Mouse (Mus musculus): ENCODE measurements around the gene Mid1. TPM values are rescaled to one million over a fixed set of nuclear protein-coding genes. Genes with fewer than 3 reads are reported as not detected.

Gene Mid1
- total RNA-seq, 2 experiments from 2014 or later = 21.7 to 22.5 TPM

DNA sequence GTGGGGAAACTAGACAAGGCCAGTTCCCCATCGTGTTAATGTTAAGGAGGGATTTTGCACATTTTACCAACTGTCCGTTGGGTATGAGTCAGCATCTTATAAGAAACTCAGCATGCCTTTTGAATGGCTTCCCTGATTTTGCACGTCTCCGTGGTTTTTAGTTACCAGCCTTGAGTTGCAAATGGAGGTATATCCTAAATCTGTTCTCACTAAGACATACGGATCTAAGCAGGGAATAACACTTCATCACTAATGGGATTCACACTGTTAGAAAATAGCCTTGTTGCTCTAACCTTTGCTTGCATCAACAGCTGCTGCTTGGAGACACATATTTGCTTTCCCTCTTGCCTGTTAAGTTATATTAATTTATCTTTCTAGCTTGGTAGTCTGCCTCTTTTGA, 126.3 kb downstream of the Mid1 start:
- DNase-seq (ENCODE audit: low spot score in 2 of 2) = no peak

DNA sequence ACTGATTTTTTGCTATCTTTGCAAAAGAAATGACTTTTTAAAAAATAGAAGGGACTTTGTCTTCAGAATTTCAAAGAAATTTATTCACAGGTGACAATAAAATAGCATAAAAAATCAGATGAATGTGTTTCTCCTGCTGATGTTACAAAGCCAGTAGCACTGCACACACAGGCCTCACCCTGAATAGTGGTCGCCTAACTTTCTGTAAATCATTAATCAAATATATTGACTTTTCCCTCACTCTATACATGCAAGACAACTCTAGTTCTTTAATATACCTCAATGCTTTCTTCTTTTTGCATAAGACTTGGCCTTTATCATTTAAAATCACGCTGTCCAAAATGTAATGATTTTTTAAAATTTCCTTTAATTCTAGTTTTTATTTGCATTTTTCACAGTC, 126.8 kb downstream of the Mid1 start:
- DNase-seq (ENCODE audit: low spot score in 2 of 2) = no peak

DNA sequence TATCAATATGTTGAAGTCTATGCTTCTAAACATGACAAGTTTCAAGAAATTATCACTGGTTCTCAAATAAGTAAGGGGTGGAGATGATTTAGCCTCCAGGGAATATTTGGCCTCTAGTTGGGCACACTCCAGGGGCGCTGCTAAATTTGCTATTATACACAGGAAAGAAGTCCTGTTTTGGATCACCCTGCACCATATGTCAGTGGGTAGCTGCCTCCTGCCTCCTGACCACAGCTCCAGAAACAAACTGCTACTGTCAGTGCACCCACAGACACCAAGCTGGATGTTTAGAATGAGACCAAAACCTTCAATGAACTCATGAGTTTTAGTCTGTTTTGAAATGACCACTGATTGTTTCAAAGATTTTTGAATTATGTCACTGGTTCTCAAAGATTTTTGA, 128.7 kb downstream of the Mid1 start:
- DNase-seq (ENCODE audit: low spot score in 2 of 2) = no peak

DNA sequence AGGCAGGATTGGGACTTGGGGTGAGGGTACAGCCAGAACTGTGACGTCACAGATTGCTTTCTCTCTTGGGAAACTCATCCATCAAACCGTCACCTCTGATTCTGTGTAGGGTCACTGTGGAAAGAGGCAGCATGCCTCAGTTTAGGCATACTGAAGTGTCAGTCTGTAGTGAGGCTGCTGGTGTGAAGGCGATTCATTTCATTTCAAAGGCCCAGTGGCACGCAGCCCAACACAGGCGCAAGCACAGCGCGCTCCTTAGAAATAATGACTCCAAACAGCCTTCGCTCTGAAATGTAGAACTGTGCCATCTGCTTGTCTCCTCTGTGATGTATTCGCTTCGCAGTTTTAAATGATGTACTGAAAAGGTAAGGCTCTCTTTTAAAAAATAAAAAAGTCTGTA, 141.9 kb downstream of the Mid1 start:
- DNase-seq (ENCODE audit: low spot score in 2 of 2) = no peak

DNA sequence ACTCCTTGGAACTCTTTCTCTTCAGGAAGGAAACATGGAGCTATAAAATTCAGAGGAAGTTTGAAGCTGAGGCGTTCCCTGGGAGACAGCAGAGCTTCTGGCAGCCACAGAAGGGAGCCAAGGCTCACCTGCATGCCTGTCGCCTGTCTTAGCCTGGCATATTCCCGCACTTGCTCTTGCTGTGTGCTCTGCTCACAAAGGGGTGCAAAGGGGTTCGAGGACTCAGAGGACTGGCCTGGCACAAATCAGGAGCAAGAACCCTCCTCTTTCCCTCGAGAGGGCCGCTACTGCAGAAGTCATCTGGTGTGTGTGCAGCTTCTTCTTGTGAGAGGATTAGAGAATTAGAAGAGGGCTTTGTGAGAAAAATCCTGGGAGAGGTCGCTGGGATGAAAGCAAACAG, 142.7 kb downstream of the Mid1 start:
- DNase-seq (ENCODE audit: low spot score in 2 of 2) = no peak

DNA sequence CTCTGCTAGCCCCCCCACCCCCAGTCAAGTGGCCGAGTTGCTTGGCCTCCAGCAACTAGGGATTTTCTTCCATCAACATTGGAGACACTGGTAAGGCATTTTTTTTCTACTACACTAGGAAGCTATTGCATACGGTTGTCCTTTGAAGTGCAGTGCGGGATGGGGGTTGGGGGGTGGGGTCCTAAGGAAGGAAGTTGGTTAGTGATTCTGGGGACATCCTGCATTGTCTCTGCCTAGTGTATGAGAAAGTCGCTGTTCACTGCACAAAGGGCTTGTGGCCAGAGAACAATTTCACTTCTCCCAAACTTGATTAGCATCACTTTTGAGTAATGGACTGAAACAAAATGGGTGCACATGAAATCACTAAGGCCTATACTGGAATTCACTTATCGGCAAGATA, 143.1 kb downstream of the Mid1 start:
- DNase-seq (ENCODE audit: low spot score in 2 of 2) = no peak

DNA sequence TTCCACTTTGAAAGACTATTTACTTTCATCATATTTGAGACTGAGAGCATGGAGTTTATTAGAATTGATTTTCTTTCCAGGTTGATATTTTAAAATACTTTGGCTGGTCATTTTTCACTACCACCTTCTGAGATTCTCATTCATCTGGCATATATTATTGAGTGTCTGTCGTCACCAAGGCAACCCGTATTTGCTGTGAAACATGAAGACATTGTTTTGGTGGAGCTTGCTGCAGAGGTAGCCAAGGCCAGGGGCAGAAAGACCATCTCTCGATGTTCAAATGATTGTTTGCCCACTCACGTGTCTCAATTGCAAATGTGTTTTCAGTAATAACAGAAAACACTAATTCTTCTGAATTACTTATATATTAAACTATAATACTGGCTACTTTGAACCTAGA, 145.1 kb downstream of the Mid1 start:
- no peak for DNase-seq (ENCODE audit: low spot score in 2 of 2)

DNA sequence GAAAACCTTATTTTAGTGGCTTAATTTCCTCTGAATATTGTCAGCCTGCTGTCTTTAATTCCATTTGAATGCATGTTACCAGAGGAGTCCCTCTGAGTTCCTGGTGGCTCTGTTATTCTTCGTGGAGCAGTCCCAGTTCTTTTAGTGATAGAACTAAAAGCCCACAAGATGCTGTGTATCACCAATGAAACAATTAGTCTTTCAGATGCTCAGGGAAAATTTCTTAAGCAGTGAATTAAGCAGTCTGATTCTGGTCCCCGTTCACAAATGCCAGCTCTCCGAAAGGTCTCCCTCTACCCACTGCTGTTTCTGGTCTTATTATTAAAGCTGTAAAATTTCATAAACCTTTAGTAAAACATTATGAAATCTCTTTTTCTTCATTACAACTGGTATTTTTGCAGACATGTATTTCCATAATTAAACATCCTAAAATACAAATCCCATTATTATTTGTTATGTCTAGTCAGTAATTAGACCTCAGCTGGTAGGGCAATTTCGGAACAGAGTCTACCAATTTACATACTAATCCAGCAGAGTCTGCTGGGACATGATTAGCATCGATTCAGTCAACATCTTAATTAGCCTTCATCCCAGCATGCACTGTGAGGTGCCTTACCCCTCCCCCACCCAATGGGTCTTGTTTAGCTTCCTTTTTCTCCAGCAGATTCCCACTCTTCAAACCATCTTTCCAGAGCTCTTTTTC, 153.1 kb downstream of the Mid1 start:
- no peak for DNase-seq (ENCODE audit: low spot score in 2 of 2)

DNA sequence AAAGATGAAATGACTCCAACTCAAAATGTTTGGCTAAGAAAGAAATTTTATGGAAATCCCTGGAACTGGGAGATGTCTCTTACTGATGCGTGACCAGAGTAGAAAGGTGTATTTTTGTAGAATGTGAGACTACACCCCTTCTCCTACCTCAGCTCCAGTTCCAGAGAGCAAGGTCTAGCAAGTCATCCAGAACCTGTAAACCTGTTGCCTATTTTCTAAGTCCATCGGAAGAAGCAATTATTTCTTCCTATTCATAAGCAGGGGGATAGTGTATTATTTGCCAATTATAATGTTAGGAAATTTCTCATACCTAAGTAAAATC, 153.6 kb downstream of the Mid1 start:
- no peak for DNase-seq (ENCODE audit: low spot score in 2 of 2)

DNA sequence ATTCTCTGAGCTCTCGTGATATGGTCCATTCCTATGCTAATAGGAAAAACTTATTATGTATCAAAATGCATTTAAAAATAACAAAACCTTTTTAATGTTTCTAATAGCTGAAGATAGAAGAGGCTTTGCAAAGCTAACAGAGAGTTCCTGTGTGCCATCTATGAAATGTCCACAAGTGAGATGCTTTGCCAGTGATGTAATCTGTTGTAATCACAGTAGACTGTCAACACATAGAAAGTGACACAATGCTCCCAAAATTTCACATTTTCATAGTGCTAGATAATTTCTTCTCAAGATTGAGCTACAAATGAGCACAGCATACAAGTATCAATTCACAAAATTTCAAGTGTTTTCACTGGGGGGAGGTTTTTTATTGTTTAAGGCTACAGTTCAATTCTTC, 158.3 kb downstream of the Mid1 start:
- no peak for DNase-seq (ENCODE audit: low spot score in 2 of 2)

DNA sequence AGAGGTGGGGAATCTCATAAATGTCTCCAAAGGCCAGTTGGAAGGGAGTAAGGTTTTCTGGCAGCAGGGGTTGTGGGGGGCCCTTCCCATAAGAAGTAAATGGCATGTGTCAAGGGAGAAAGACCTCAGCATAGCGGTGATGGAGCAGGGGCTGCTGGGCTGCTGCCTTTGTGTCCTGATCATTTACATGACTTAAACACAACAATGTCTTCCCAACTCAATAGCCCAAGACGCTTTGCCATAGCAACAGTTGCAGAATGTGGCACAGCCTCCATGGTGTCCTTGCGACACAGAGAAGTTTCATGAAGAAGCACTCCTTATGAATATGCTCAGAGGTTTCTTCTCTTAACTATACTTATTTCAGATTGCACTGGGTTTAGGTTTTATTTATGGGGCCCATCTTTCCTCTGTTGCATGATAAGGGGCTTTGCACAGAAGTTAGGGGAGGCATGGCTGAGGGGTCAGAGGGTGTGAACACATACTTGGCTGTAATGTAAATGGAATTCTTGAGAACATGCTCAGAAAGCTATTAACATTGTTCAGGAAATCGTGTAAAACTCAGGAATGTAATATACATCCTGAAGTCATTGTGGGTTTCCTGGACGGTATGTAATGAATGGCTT, 159.3 kb downstream of the Mid1 start:
- DNase-seq (ENCODE audit: low spot score in 2 of 2) = no peak

DNA sequence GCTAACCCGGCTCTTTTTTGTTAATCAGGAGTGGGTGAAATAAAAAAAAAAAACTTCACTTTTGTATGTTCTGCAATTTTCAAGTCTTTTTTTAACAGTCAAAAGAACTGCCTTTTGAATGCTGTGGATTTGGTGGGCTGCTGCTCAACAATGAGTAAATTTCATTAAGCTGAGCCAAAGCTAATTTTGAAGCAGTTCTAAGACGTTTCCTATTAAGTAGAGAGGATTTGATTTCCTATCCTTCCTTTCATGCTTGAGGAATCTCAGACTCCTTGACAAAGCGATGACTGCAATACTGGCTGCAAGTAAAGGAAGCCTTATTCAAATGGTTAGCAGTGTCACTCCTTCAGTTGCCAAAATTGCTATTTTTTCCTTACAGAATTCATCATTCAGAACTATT, 161.2 kb downstream of the Mid1 start:
- no peak for DNase-seq (ENCODE audit: low spot score in 2 of 2)

DNA sequence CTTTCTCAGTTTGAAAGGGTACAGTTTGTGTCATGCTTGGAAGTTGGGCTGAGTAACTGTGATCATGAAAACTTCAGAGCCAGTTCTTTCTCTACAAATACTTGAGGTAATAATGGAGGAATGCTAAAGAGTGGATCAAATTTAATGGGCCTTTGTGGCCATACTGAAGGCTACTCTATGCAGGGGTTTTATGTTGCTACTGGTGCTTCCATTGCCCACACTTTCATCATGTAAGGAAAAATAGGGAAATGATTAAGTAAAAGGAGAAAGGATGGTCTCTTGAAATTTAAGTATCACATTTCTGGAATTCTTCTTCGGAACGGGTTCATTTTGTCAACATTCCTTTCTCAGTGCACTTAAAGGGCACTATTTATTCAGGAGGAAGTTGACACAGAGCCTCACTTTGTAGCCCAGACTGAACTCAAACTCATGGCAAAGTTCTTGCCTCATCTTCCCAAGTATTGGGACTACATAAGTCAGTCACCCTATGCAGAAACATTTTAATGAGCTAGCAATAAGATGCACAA, 176.3 kb downstream of the Mid1 start:
- DNase-seq (ENCODE audit: low spot score in 2 of 2) = no peak

DNA sequence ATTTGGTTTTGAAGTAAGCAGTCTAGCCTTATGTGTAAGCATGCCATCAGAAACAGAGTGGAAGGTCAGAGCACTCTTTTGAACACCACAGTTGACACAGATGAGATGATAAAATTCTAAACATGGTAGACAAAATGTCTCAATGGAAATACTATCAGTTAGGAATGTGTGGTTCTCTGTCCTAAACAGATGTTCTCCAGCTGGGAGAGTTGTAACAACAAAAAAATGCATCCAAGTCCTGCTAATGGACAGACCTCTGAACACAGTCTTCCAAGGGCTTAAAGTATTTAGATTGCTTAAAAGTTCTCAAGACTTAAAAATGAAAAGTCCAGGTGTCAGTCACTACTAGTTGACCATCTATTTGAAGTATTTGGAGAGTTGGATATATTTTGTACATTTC, 177.4 kb downstream of the Mid1 start:
- no peak for DNase-seq (ENCODE audit: low spot score in 2 of 2)

DNA sequence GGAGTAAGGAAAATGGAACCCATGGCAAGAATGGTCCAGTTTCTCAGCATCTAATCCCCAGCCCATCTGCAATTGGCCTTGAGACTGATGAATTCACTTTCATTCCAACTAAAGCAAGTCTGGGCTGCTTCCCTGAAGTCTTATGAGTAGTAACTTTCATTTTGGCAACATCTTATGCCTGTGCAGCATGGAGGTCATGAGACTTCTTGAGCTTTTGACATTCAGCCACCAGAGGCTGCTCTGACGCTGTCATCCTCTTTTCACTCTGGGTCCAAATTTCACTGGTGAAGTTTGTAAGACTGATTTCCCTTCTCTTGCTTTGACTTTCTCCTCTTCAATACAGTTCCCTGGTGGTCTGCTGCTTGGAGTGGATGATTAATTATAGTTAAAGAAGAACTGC, 177.8 kb downstream of the Mid1 start:
- DNase-seq (ENCODE audit: low spot score in 2 of 2) = peak in 1 of 2 experiments; percentile 26

DNA sequence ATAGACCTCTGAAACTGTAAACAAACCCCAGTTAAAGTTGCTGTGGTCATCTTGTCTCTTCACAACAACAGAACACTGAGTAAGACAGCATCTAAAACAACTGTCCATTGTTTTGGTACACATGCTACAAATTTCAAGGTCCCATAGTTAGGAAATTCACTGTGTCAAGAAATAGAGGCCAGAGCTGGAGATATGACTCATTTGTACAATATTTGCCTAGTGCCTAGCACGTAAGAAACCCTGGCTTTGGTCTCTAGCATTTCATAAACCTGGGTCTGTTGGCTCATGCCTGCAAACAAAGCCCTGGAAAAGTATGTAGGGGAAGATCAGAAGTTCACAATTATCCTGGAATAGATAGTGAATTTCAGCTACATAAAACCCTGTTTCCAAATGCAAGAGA, 178.8 kb downstream of the Mid1 start:
- no peak for DNase-seq (ENCODE audit: low spot score in 2 of 2)

DNA sequence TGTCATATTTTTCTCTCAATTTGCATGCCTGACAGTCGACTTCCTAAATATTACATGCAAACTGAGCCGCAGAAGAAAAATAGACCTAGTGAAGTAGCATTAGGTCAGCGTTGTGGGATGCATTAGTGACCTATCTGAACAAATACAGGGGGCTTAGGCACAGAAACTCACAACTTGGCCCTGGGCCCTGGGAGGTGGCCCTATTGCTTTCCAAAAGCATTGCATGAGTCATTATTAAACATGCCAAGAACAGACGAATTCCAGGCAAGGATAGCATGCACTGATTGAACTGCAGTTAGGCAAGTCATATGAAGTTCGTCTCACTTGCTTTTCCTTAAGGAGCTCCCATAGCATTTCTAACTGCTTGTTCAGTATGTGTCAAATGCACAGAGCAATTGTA, 183.2 kb downstream of the Mid1 start:
- DNase-seq (ENCODE audit: low spot score in 2 of 2) = peak in 1 of 2 experiments; percentile 53

DNA sequence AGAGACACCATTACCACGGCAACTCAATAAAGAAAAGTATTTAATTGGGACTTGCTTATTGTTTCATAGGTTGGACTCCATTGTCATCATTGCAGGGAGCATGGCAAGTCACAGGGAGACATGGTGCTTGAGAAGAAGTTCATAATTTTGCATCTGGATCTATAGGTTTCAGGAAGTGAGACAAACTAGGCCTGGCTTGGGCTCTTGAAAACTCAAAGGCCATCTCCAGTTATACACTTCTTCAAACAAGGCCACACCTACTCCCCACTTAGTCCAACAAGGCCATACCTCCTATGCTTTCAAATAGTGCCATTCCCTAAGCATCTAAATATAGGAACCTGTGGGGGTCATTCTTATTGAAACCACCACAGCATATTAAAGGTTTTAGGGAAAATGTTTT, 189.5 kb downstream of the Mid1 start:
- no peak for DNase-seq (ENCODE audit: low spot score in 2 of 2)

DNA sequence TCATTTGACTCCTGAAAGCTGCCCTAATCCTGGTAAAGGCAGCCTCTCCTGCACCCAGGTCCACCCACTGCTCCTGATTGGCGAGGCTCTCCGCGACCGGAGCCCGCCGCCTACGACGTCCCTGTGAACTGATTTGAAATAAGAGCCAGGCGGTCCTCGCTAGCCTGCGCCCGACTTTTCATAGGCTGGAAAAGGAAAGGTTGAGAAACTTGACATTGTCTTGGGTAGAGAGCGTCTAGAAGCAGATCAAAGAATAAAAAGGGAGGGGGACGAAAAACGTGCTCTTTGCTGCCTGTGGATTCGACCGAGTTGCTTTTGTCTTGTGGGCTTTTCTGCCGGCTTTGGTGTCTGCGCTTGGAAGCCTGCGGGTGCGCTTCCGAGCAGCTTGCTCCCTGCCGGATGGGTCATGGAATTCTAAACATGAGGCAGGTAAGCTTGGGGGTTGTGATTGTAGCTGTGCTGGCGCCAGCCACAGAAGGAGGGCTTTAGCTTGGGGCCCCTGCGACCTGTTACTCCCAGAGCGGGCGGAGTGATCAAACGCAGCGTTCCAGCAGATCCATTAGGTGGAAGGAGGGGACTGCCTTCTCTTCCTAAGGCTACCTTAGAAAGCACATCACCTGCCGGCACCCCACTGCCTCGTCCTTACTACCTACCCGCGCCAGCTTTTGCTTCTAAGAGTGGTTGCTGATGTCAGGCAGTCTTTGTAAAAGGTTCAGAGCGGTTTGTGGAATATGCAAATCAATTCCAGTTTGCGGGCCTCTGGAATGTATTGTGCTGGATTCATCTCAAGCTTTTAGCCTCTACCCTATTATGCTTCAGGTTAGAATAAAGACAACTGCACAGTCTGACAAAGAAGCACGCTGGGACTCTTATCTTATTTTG, 194.7 kb downstream of the Mid1 start:
- peak; percentile 37 to 82 for DNase-seq (ENCODE audit: low spot score in 2 of 2)

DNA sequence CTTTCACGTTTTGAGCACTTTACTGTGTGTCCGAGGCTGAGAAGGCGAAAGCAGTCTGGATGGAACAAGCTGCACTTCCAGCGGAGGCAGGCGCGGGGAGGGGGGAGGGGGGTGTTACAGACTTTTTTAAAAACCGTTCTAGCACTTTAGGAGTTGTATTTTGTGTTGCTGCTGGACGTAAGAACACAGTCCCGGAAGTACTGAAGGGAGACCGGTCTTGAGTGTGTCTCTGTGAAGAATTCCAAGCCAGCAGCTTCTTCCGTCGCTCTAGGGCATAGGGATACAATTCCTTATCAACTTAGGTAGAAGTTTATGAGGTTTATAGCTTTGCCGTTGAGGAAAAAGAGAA, 195.3 kb downstream of the Mid1 start:
- no peak for DNase-seq (ENCODE audit: low spot score in 2 of 2)

DNA sequence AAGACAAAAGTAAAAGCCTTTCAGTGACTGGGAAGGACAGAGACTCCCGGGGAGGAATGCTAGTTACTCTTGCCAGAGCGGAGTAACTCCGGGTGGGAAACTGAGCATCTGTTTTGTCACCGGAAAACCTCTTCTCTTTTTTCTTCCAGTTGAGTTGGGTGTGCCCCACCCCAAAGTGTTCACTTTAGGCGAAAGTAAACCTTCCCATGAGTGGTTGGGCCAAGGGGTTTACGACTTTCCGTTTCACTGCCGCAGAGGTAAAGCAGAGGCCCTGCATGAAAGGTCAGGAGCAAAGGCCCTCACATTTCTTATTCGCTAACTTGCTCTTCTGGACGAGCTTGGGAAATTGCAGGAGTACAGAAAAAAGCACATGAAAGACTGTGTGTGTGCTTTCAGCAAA, 195.8 kb downstream of the Mid1 start:
- peak in 1 of 2 experiments; percentile 12 for DNase-seq (ENCODE audit: low spot score in 2 of 2)
